Mouse (Mus musculus) frontal cortex, postnatal 36 days (tissue): Measurements from ENCODE around the gene Pdpn.
"Not testable (repeated sequence)": the region's sequence is repeated elsewhere in the genome, so short reads cannot be mapped to it uniquely, and the experiment has no call there.

Experiments
- DNase-seq, 2 experiments: peaks; one replicate each; pipeline ENCODE4 v3.0.0; 2022; ENCODE audit warnings: low spot score in 2 of 2

Gene Pdpn

GRCm38 (mm10) chr4:143299325-143300070 lies at the start of gene Pdpn:
Gene Pdpn (minus strand): TSS chr4:143299564.
- peak in 1 of 2 experiments; percentile 32 for DNase-seq

- DNase-seq: peak in 1 of 2 experiments; percentile 14
Observed at GRCm38 (mm10) chr4:143348678-143349077, 49.3 kb upstream of the Pdpn start.

GRCm38 (mm10) chr4:143345491-143345890 lies 46.1 kb upstream of the Pdpn start:
- DNase-seq: not testable (repeated sequence)

DNA sequence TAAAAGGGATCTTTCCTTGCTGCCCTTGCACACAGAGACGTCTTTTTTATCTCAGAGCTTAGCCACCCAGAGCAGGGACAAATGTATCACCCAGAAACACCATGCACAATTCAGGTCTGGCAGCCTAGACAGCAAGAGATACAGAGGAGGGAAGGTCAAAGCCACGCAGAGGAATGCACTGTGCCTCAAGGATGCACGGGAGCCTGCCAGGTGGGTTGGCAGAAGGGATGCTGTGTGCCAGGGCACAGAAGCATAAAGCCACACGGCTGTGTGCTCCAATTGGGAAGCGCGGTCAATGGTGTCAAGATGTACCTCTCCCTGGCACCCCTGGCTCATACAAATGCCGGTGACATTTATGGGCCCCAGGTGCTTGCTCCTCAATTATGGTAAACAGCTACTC lies 42.1 kb upstream of the Pdpn start:
- no peak for DNase-seq

- peak in 1 of 2 experiments; percentile 36 for DNase-seq
Observed at GRCm38 (mm10) chr4:143339808-143340207, 40.4 kb upstream of the Pdpn start.

DNA sequence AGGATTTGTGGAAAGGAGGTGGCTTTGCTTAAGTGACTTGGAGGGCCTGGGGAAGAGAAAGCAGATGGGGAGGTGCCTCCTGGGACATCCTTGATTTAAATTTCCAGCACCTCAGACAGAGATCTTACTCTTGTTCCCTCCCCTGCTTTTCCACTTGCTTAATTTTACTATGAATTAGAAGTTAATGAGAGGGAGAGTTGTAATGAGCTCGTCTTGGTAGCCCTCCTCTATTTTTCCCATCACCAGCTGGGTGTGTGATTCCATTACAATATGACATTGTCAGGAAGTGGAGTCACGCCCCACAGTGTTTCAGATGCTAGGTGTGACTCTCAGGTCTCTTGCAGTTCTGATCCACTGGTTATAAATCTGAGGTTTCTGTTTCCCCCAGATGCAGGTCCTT lies 36.7 kb upstream of the Pdpn start:
- DNase-seq: no peak

GRCm38 (mm10) chr4:143334995-143335394 lies 35.6 kb upstream of the Pdpn start:
- DNase-seq: no peak

- no peak for DNase-seq
Observed at GRCm38 (mm10) chr4:143334145-143334544, 34.8 kb upstream of the Pdpn start.

GRCm38 (mm10) chr4:143331787-143332186 lies 32.4 kb upstream of the Pdpn start:
- no peak for DNase-seq

DNA sequence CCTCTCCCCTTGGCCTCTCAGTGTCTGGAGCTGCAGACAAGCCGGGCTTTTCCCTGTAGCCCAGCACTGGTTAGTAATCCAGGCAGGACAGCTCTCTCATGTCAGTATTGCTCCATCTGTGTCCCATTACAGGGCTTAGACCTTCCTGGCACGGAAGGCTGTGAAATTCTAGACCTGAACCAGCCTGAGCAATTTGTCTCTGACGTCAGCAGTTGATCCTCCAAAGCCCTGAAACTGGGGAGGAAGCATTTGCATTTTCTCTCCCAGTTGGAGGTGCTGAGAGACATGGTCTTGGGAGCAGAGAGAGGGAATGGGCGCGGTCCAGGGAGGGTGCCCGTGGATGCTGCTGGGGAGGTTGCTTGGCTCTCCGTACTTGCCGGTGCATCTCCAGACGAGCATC lies 31.2 kb upstream of the Pdpn start:
- DNase-seq: no peak

GRCm38 (mm10) chr4:143325625-143325941 lies 26.2 kb upstream of the Pdpn start:
- peak; percentile 86 for DNase-seq

DNA sequence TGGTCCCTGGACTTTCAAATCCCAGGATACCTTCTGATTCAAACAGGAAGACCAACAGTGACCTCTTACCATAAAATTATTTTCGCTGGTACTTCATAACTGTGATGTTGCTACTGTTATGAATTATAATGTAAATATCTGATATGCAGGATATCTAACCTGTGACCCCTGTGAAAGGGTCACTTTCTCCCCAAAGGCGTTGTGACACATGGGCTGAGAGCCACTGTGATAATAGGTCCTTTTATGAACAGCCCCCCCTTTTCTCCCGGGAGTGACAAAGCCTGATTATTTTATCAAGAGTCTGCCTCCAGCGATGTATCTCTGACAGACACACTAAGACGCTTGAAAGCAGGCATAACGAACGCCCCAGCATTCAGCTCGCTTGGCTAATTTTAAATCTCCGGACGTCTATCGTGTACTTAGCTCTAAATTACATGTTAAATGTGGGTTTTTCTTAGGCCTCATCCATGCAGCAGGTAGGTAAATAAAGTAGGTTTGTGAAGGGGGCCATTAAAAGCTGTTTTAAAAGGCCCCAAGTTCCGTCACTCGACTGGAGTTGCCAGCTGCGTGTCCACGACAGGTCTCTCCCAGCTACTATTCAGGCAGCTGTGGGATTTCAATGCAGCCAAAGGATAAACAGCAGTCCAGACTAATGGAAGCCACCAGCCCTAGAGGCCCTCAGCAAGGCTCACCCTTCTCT lies 25.7 kb upstream of the Pdpn start:
- DNase-seq: peak in 1 of 2 experiments; percentile 39

GRCm38 (mm10) chr4:143324176-143324924 lies 25.0 kb upstream of the Pdpn start:
- no peak for DNase-seq

DNA sequence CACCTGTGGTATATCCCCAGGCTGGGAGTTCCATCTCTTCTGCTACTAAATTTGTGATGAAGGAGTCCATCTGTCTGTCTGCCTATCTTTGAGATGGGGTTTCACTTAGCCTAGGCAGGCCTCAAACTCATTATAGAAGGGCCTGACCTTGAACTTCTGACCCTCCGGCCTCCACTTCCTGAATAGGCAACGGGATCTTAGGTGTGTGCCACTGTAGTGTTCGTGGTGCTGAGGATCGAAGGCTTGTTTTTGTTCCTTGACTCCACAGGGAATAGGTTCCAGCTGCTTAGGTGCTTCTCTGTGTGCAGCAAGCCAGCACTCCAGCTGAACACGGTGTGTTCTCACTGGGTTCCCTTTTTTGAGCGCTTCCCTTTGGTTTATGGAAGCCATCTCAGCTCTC lies 13.9 kb upstream of the Pdpn start:
- no peak for DNase-seq

DNA sequence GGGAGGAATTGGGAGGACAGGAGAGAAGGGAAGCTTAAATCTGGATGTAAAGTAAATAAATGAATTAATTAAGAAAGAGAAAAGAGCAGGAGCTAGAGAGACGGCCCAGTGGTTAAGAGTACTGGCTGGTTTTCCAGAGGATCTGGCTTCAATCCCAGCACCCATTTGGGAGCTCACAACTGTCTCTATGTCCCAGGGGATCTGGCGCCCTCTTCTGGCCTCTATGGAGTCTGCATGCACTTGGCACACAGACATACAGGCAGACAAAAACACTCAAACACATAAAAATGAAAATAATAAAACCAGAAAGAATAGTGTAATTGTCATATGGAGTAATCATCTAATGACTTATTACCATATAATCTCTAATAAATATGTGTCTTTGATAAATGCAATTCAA lies 12.0 kb upstream of the Pdpn start:
- DNase-seq: peak; percentile 13 to 22

GRCm38 (mm10) chr4:143305987-143306772 lies 6.8 kb upstream of the Pdpn start:
- DNase-seq: no peak

DNA sequence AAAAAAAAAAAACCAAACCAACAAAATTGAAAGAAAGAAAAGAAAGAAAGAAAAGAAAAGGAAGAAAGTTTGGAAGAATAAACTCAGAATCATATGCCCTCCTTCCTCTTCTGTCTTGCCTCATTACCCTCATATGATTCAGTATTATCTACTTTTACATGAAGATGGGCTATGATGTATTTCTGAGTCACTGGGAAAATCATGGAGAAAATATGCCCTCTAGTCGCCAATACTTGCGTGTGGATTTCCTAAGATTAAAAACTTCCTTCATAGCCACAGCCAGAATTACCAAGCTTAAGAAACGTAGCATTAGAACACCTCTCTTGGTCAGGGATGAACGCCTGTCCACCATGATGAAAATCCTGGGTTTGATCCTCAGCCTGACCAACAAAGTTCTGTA lies 5.7 kb upstream of the Pdpn start:
- no peak for DNase-seq

DNA sequence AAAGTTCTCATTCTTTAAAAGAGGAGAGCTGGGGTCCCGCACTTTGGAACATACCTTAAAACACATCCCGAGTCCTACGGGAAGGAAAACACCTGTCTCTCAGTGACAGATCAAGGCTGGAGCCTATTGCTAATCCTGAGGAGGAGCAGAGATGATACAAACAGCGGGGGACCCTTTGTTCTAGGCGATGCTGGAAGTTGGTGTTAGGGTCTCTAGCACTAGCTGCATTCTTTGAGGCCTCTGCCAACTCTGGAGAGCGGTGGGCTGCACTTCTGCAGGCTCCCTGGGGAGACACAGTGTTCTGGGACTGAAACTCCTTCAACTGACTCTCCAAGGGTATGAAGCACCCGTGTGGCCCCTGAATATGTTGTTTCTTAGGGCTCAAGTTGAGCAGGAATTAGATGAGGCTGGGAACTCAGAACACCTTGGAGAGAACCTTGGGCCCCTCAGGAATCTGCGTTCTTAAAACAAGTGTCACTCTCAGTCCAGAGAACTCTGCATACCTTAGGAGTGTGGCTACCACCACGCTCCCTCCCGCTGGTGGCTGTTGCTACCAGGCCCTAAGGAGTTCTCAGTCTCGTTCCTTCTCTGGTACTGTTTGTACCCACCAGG lies 3.0 kb upstream of the Pdpn start:
- no peak for DNase-seq

DNA sequence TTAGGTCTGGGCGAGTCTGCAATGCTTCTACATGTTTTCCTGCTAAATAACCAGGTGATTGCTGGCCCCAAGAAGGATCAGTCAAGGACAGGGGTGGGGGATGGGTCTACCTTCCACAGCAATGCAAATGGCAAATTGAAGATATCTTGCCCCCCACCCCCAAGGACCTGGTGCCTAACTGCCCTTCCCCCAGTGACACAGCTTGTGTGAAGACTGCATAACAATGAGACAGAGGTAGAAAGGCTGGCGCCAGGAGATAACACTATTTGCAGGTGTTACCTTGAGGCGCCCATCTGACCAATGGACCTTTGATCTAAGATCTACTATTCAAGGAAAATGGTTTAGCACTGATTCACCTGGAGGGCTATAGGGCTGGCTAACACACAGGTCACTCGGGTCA lies 2.5 kb upstream of the Pdpn start:
- no peak for DNase-seq

DNA sequence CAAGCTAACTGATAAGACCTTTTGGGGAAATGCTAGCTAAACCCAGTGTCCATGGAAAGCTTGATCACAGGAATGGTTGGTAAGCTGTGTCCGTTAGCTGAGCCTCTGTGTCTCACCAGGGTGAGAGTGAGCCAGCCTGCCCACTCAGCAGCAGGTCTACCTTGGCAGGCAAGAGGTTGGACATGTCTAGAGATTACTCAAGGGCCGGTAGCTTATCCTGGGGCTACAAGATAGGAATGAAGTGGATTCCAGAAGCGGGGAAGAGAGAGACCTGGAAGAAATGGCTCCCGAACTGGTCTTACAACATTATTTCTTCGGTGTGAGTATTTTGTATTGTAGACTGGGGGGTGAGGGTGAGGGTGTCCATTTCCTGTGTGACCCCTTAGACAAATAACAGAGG lies 1.7 kb upstream of the Pdpn start:
- no peak for DNase-seq

- no peak for DNase-seq
Observed at GRCm38 (mm10) chr4:143300113-143300688, 837 bp upstream of the Pdpn start.
